Mouse (Mus musculus): Measurements from ENCODE around the gene Ranbp10. TPM values are rescaled to one million over a fixed set of nuclear protein-coding genes. Genes with fewer than 3 reads are reported as not detected.

Gene Ranbp10
- polyA plus RNA-seq, 1 experiment from 2014 or later: 7.1 TPM

DNA sequence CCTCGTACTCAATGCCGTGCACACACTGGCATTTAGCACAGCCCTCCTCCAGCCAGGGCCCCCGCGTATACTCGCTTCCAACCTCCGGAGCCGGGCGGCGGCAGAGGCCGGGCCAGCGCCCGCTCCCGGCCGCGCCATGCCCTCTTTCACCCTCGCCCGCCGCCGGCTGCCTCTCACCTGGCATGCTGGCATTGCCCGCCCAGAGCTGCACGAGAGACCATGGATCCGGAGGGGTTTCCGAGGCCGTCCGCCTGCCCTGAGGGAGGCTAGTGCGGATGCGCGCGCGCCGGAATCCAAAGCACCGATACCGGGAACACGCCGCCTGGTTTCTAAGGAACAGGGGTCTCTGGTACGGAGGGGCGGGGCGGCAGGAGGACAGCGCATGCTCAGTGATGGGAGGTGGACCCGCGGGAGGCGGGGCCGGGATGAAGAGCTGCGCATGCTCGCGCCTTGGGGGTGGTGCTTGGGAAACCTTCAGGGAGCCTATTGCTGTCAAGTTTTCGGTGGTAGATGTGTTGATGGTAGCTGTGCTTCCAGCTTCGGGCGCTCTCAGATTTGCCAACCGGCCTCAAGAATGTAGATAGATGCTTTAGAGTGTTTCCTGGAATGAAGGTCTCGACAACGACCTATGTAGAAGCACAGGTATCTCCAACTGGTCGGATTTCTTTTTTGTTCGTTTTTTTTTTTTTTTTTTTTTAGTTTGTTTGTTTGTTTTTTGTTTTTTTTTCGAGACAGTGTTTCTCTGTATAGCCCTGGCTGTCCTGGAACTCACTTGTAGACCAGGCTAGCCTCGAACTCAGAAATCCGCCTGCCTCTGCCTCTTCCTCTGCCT is 68.7 kb downstream of the Ranbp10 start, which contains the start of gene Gfod2:
Gene Gfod2, minus strand, starts transcription at position 388 of the 832 bp plus-strand sequence.
- WGBS: 3% methylated on average over 56 of the region's 57 CpGs
- H3K9ac ChIP-seq (ENCODE audit: low read length): peak within 1 kb of the TSS; percentile 82
- no peaks in the 10 kb centered on the region for H3K9me3 ChIP-seq (ENCODE audit: control insufficient read depth, low read length)
- H3K4me1 ChIP-seq (replicated peaks; ENCODE audit: control insufficient read depth, insufficient read depth): 0 out of 2 replicates have a peak, but pooled peaks cover 2% of the 10 kb centered on the region
- ATAC-seq (ENCODE audit: low FRiP score, low TSS enrichment): peak; percentile 97
- peak within 1 kb of the TSS; percentile 90 for H3K4me3 ChIP-seq (ENCODE audit: low read depth, low read length)
- H3K27me3 ChIP-seq (ENCODE audit: control insufficient read depth, insufficient read depth, low read length): no peaks in the 10 kb centered on the region
- DNase-seq (ENCODE audit: low spot score): peak; percentile 98
- peak within 1 kb of the TSS; percentile 73 for H3K27ac ChIP-seq (replicated peaks)
- TF ChIP-seq EP300 (optimal IDR thresholded peaks at IDR 0.05) (no peak), CTCF (IDR thresholded peaks at IDR 0.05; ENCODE audit: low read depth) (no peak)
- no peaks in the 10 kb centered on the region for H3K36me3 ChIP-seq (ENCODE audit: control insufficient read depth, insufficient read depth, low read length)
- peak within 1 kb of the TSS; percentile 89 for H3K4me2 ChIP-seq (replicated peaks; ENCODE audit: low read depth)

DNA sequence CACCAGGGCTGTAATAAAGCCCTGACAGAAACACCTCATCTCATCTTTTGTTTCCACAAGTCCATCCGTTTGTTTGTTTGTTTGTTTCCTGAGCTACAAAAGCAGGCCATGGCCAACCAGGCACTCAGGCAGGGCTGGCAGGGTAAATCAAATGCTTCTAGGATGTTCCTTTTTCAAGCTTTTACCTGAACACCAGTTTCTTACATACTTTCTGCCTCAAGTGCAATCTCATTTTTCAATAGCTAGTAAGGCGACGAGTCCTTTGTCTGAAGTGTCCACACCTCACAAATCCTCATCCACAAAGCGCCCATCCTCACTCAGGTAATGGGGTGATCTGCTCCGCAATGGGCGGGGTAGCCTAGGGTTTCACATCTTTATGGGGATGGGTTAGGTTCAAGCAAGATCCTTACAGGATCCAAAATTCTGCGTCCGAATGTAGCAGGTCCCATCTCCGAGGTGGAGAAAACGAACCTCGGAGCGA is 69.3 kb downstream of the Ranbp10 start:
- no peak for DNase-seq (ENCODE audit: low spot score)
- Histone ChIP-seq H3K9me3 (ENCODE audit: control insufficient read depth, low read length) (no peaks in the 10 kb centered on the region), H3K4me1 (replicated peaks; ENCODE audit: control insufficient read depth, insufficient read depth) (0 out of 2 replicates have a peak, but pooled peaks cover 2% of the 10 kb centered on the region), H3K27ac (replicated peaks) (peak overlapping the region; percentile 73), H3K4me3 (ENCODE audit: low read depth, low read length) (peak overlapping the region; percentile 90), H3K36me3 (ENCODE audit: control insufficient read depth, insufficient read depth, low read length) (no peaks in the 10 kb centered on the region), H3K4me2 (replicated peaks; ENCODE audit: low read depth) (peak overlapping the region; percentile 89), H3K27me3 (ENCODE audit: control insufficient read depth, insufficient read depth, low read length) (no peaks in the 10 kb centered on the region), H3K9ac (ENCODE audit: low read length) (peak overlapping the region; percentile 82)
- TF ChIP-seq CTCF (IDR thresholded peaks at IDR 0.05; ENCODE audit: low read depth) (no peak), EP300 (optimal IDR thresholded peaks at IDR 0.05) (no peak)
- ATAC-seq (ENCODE audit: low FRiP score, low TSS enrichment): no peak; the same call in 1 of the 2 replicates
- 3% methylated on average over 12 of the region's 12 CpGs for WGBS

DNA sequence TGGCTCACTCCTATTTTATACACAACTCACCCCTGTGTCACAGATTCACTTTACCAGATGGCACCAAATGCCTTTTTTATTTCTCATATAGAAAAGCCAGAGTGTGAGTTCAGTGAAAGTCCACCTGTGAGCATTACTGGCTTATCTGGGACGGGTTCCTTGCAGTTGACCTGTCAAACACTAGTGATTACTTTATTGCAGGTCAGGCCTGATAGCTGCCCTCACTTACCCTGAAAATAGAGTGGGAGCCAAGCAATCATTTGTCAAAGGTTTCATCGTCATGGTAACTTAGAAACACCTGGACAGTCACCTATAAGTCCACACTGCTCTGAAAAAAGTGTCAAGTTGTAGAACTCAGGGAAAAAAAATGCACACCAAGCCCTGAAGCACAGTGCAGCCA is 72.5 kb downstream of the Ranbp10 start:
- peaks cover 8% of the 10 kb centered on the region for H3K4me1 ChIP-seq (replicated peaks; ENCODE audit: control insufficient read depth, insufficient read depth)

DNA sequence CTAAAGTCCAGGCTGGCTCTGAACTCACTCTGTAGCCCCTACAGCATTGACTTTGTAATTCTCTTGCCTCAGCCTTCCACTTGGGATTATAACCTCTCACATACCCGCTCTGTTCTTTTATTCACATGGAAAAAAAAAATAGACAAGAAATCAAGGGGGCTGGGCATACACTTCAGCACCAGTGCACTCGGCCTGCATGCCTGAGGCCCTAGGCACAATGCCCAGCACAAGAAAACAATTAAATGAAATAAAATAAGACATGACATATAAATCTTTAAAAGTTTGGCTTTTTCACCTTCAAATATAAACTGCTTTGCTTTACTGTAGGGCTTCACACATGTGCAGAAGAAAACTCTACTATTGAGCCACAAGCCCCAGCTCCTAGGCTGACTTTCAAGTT is 73.2 kb downstream of the Ranbp10 start:
- ATAC-seq (ENCODE audit: low FRiP score, low TSS enrichment) (no peak), DNase-seq (ENCODE audit: low spot score) (no peak)
- TF ChIP-seq EP300 (optimal IDR thresholded peaks at IDR 0.05): no peak
- TF ChIP-seq CTCF (IDR thresholded peaks at IDR 0.05; ENCODE audit: low read depth): no peak
- Histone ChIP-seq H3K27me3 (ENCODE audit: control insufficient read depth, insufficient read depth, low read length) (no peaks in the 10 kb centered on the region), H3K27ac (replicated peaks) (no peak overlapping the region), H3K4me3 (ENCODE audit: low read depth, low read length) (no peak overlapping the region), H3K9me3 (ENCODE audit: control insufficient read depth, low read length) (no peaks in the 10 kb centered on the region), H3K36me3 (ENCODE audit: control insufficient read depth, insufficient read depth, low read length) (no peaks in the 10 kb centered on the region), H3K4me2 (replicated peaks; ENCODE audit: low read depth) (no peak overlapping the region), H3K4me1 (replicated peaks; ENCODE audit: control insufficient read depth, insufficient read depth) (peaks cover 5% of the 10 kb centered on the region), H3K9ac (ENCODE audit: low read length) (no peak overlapping the region)
- WGBS: 41% methylated on average over 2 of the region's 2 CpGs

More for the DNA sequence above, 72.5 kb downstream of the Ranbp10 start:
- WGBS: 50% methylated on average over 2 of the region's 2 CpGs
- H3K4me2 ChIP-seq (replicated peaks; ENCODE audit: low read depth): no peak overlapping the region
- no peak overlapping the region for H3K4me3 ChIP-seq (ENCODE audit: low read depth, low read length)
- no peaks in the 10 kb centered on the region for H3K27me3 ChIP-seq (ENCODE audit: control insufficient read depth, insufficient read depth, low read length)
- no peak for ATAC-seq (ENCODE audit: low FRiP score, low TSS enrichment)
- no peak for DNase-seq (ENCODE audit: low spot score)
- H3K9me3 ChIP-seq (ENCODE audit: control insufficient read depth, low read length): no peaks in the 10 kb centered on the region
- no peak overlapping the region for H3K9ac ChIP-seq (ENCODE audit: low read length)
- H3K36me3 ChIP-seq (ENCODE audit: control insufficient read depth, insufficient read depth, low read length): no peaks in the 10 kb centered on the region
- TF ChIP-seq EP300 (optimal IDR thresholded peaks at IDR 0.05) (no peak), CTCF (IDR thresholded peaks at IDR 0.05; ENCODE audit: low read depth) (no peak)
- H3K27ac ChIP-seq (replicated peaks): no peak overlapping the region

DNA sequence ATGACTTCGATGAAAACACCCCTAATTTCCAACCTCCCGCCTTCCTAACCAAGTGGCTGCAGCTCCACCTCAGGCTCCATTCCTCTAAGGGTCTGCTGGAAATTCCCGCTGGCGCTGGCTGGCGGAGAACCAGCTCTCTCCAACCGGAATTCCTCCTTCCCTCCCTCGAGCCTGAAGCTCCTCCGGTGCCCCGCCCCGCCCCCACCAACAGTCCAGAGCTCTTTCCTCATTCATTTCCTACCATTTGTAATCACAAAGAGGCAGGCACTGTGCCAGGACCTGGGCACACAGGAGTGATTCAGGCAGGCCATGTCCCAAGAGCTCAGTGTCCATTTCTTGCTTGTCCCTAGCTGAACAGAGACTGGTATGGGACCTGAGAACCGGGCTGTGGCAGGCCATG is 76.5 kb downstream of the Ranbp10 start:
- Histone ChIP-seq H3K4me1 (replicated peaks; ENCODE audit: control insufficient read depth, insufficient read depth) (peaks cover 5% of the 10 kb centered on the region), H3K36me3 (ENCODE audit: control insufficient read depth, insufficient read depth, low read length) (no peaks in the 10 kb centered on the region), H3K9me3 (ENCODE audit: control insufficient read depth, low read length) (no peaks in the 10 kb centered on the region), H3K4me3 (ENCODE audit: low read depth, low read length) (peak overlapping the region; percentile 13; the same call in 1 of the 2 replicates), H3K4me2 (replicated peaks; ENCODE audit: low read depth) (peak overlapping the region; percentile 40), H3K9ac (ENCODE audit: low read length) (no peak overlapping the region), H3K27me3 (ENCODE audit: control insufficient read depth, insufficient read depth, low read length) (no peaks in the 10 kb centered on the region), H3K27ac (replicated peaks) (peak overlapping the region; percentile 58)
- ATAC-seq (ENCODE audit: low FRiP score, low TSS enrichment): peak; percentile 81
- WGBS: 11% methylated on average over 11 of the region's 11 CpGs
- DNase-seq (ENCODE audit: low spot score): peak; percentile 93
- TF ChIP-seq CTCF (IDR thresholded peaks at IDR 0.05; ENCODE audit: low read depth) (no peak), EP300 (optimal IDR thresholded peaks at IDR 0.05) (no peak)

DNA sequence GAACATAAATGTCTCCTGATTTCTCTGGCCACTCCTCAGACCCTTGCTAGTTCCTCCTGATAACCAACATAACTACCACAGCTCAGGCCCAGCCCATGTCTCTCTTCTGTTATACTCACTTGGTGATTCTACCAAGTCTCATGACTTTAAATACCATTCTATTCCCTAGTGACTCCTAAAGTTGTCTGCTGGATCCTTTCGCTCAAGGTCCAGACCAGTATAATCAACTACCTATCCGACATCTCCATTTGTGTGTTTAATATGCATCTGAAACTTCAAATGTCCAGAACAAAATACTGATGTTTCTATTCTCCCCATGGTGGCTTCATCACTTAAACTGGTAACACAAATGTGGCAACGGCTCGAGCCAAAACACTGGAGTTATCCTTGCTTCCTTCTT is 83.8 kb downstream of the Ranbp10 start:
- no peak for DNase-seq (ENCODE audit: low spot score)
- WGBS: 84% methylated on average over 4 of the region's 4 CpGs
- Histone ChIP-seq H3K27ac (replicated peaks) (no peak overlapping the region), H3K4me3 (ENCODE audit: low read depth, low read length) (no peak overlapping the region), H3K27me3 (ENCODE audit: control insufficient read depth, insufficient read depth, low read length) (no peaks in the 10 kb centered on the region), H3K4me2 (replicated peaks; ENCODE audit: low read depth) (no peak overlapping the region), H3K9ac (ENCODE audit: low read length) (no peak overlapping the region), H3K9me3 (ENCODE audit: control insufficient read depth, low read length) (no peaks in the 10 kb centered on the region), H3K36me3 (ENCODE audit: control insufficient read depth, insufficient read depth, low read length) (no peaks in the 10 kb centered on the region), H3K4me1 (replicated peaks; ENCODE audit: control insufficient read depth, insufficient read depth) (no peaks in the 10 kb centered on the region)
- TF ChIP-seq EP300 (optimal IDR thresholded peaks at IDR 0.05): no peak
- TF ChIP-seq CTCF (IDR thresholded peaks at IDR 0.05; ENCODE audit: low read depth): no peak
- no peak for ATAC-seq (ENCODE audit: low FRiP score, low TSS enrichment)
